Mouse (Mus musculus) mature B cell (primary cell): ENCODE data around the gene Znhit6.

Experiments
- in situ Hi-C: fragments of 300-500 bp; cut with MboI; formaldehyde crosslinking; loops from 2 replicates; pipeline ENCODE4 v1.14.3; 2019

The Znhit6 gene

DNA sequence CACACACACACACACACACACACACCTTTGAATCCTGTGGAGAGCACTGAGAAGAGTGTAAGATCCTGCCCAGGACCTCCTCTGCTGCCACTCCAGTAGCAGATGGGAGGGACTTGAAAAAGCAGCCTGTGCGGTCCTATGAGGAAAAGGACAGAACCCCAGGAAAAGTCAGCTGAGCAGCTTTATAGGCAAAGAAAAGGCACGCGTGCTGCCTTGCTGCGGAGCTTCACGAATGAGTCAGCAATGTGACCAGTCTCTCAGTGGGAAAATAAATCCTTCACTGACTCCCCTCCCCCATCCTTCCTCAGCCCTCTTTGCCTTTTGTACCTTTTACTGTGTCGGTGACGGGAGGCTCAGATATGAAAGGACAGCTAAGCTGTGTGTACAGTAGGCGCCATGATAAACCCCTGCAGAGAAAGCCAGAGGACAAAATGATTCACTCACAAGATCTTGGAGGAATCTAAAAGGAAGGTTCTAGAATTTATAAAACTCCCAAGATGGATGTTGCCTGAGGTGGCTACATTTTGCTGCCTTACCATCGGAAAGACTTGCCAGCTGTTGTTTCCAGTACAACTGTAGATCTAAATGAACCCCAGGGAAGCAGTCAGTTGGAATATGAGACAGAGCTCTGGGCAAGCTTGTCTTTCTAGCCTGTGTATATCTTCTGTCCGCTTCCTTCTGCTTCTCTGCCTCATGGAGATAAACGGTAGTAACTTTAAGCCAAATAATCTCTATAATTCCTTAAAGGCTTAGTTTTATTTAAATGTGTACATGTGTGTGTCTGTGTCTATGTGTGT lies 26.6 kb downstream of the Znhit6 start:
- in situ Hi-C loops: no loop called here

DNA sequence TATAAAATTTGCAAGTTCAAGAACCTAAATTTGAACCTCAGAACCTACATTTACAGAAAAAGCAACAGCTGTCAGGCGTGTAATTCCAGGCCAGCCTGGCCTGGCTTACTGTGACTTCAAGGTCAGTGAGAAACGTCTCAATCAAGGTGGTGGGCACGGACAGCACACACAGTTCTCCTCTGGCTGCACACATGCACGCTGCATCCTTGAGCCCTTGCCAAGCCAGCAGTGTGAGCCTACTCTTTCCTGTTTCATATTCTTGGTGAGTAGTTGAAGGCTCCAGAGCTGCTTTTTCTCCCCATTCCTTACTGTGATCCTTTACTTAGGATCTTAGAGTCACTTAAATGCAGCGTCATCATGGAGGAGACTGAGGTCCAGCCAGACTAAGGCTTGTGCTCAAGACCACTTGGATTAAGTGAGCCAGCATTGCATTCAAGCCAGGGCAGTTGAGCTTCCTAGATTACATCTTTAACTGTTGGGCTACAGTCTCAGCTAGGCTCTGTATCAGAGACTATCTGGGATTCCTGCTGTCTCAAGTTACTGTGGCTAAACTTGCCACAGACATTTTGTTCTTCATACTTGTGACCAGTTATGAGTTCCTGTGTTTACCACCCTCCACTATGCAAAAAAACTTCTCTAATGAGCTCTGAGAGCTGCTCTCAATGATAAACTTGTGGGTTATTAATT lies 29.6 kb downstream of the Znhit6 start:
- in situ Hi-C loops: no loop called here

DNA sequence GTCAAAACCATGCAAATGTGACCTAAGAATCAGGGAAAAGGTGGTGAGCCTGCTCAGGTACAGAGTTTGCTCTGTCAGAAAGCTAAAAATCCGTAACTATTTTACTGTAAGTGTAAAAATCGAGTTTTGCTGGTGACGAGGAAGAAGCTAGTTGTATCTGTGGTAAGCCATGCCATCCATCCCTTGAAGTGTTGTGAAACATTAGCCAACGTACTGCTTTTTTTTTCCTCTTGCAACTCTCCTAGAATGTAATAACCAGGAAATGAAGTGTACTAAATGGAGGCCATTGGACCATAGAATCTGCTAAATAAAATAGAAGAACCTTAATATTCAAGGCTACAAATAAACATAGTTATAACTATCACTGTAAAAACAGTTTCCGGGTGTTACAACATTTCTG lies 32.3 kb downstream of the Znhit6 start:
- in situ Hi-C loops: no loop called here

DNA sequence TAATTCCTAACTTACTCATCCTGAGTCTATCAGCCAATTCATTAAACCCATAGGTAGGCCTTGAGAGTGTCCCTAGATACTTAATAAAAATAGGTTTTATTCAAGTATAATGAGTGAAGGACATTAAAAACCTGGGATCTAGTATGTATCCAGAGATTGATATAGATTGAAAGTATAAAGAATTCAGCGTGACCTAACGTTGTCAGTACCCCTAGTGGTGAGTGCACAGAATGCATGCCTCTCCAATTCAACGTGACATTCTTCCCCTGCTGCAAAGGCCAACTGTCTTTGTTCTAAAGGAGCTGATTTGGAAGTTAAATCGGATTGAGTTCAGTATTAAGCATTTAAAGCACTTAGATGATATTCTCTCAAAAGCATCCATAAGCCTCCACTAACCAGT lies 36.7 kb downstream of the Znhit6 start:
- in situ Hi-C loops: no loop called here

DNA sequence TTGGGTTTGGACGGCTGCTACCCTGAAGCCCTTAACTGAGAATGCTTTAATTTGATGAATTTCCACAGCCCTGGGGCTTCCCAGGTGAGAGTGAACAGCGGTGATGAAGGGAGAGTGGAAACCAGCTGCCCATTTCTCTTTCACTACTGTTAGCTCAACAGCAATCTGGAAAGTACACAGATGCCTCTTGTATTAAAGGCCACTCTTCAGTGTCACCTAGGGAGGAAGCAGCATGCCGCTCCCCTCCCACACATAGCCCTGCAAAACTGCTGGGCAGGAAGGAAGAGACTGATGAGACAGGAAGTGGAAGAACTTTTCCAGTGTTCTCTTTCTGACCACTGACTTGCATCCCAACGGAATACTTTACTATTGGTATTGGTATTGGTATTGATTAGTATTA lies 37.2 kb downstream of the Znhit6 start:
- in situ Hi-C loops: no loop called here

DNA sequence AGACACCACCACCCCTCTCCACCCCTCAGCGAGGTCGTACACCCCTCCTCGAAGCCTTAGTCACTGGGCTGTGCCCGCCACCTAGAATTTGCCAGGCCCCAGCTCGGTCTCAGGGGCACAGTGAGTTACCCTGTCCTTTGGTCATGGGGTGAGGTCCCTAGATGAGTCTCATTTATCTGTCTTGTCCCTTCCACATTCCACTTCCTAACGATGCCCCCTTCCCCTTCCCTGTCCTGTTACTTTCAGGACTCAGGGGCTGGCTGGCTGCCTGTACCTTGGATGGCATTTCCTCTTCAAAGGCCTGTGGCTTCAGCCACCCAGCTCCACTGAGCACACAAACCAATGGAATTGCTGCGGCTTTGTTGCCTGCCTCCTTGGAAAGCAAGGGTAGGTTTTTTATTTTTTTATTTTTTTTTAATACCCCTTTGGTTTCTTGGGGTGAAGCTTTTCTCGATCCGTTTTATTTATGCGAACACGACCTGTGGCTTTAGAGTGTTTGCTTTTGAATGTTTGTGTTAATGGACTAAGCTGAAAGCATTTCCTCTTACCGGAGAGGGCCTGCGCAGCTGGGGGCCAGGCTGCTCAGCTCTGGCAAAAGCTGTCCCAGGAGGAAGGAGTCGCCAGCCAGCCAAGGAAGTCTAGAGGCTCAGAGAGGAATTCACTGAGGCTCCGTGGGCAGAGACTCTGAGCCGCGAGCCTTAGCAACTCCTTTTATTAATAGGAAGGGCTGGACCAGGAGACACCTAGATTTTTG lies 38.5 kb downstream of the Znhit6 start:
- in situ Hi-C loops: no loop called here

DNA sequence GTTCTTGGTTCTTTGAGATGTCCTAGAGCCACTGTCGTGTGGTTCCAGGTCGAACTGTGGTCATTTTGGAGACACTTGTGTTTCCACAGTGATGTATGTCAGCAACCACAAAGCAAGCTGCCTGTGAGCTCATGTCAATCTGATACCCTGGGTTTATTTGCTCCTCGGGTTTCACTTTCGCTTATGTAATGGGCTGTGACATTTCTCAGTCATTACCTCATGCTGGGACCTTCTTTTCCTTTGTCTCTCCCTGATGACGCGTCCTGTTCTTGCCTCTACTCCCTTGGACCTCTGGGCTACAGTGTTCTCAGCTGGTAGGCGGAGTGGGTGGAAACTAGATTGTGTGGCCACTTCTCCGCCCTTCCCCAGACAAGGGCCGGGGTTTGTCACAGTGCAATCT lies 42.3 kb downstream of the Znhit6 start:
- in situ Hi-C loops: no loop called here

DNA sequence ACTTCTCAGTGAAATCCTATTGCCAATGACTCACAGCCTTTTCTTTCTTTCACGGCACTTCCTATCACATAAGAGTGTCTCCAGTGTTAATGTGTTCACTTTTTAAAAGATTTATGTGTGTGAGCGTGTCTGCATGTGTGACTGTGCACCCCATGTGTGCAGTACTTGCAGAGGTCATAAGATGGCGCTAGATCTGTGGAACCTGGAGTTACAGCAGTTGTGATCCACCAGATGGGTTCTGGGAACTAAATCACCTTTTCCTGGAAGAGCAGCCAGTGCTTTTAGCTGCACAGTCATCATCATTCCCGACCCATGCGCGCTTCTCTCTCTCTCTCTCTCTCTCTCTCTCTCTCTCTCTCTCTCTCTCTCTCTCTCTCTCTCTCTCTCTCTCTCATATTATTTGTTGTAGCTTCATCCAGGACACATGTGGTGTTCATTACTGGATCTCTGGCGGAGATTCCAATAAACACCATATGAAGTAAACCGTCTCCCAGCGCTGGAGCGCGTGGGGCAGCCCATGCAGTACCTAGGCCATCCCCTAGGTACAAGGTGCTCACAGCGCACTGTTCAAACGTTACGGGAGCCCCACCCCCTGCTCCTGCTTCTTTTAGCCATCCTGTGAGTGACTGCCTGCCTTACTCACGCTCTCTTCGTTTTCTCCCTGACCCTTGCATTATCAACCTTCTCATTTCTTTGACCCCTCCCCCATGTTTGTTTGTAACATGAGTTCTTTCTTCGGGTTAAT lies 43.8 kb downstream of the Znhit6 start:
- in situ Hi-C loops: no loop called here

DNA sequence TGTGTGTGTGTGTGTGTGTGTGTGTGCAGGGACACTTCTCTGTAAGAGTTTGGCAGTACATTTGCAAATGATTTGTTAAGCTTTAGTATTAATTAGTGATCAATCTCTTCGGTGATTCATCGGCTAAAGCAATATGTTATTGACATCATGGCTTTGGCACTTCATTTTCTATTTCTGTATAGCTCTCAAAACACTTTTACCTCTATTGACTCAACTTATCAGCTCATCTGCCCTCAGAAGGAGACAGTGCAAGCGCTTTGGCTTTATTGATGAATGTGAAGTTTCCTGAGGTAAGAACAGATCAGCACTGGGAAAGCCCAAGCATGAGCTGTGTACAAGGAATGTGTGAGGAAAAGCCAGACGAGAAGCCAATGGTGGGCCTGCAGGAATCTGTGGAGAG lies 45.2 kb downstream of the Znhit6 start:
- in situ Hi-C loops: no loop called here

DNA sequence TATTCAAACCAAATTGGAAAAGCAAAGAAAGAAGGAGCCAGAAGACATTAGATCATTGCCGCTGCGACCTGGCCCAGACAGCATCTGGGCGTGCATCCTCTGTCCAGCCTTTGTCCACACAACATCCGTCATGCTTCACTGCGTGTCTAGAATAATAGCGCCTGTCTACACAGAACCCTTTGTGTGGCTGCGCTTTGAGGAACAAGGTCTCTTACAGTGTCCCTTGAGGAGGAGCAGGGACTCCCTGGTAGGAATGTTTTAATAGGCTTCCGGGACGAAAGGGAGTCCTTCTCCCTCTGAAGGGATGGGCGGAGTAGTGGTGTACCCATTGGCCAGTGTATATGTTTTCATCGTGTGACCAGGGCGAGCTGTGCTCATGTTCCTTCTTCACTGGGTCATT lies 47.0 kb downstream of the Znhit6 start:
- in situ Hi-C loops: no loop called here

DNA sequence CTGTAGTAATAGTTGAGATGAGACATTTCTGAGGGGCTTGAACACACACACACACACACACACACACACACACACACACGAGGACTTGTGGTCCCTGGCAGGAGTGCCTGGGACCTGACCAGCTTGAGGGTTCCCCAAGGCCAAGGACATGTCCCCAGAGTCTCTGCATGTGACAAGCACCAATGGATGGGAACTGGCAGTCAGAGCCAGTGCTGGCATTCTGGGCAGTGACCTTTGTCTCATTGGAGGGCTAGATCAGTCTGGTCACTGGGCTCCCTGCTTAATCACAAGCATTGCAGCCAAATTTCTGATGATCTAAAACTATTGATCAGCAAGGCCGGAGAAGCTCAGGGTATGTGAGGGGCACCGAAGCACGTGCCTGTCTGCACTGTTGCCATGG lies 48.8 kb downstream of the Znhit6 start:
- in situ Hi-C loops: no loop called here

DNA sequence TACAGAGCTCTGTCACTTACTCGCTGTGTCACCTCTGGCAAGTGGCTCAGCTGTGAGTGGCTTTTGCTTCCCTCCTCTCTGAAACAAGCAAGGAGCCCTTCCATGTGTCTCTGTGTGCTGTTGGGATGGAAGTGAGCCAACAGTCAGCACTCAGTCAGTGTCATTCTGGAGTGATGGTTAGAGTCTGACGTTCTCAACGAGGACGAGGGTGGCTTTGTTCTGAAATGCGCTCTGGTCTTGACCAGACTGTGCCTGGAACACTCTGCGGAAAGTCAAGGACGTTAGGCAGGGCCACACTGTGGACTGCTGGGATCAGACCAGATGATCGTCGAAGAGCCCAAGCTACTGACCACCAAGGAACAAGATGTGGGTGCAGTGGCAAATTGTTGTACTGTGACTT lies 49.5 kb downstream of the Znhit6 start:
- in situ Hi-C loops: no loop called here

DNA sequence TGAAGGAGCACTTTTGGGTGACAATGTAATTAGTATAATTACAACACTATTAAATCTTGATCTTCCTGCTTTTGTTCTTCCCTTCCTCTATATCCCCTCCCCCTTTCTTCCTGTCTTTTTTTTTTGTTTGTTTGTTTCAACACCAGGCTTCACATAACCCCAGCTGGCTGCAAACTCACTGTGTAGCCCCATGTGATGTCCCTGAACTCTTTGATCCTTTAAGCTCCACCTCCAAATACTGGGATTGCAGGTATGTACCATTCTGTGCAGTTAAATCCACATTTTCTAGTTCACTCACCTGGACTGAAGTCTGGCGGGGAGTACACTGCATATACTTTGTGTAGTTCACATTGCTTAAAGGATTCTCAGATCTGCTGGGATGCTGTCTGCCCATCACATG lies 50.1 kb downstream of the Znhit6 start:
- in situ Hi-C loops: no loop called here

DNA sequence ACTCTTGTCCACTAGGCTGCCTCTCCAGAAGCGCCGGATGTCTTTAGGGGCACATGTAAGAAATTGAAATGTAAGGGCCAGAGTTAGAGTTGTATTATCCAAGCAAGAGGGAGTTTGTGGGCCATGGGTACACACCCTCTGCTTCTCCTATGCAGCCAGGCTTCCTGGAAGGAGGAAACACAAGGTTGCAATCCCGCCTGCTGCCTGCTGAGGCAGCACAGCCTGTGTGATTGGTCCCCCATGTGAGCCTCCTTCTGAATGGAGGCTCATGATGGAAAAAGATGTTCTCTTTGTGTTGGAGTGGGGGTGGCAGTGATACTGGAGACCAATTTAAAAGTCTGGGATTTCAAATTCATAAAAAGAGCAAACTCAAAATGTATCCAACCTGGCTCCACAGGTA lies 51.8 kb downstream of the Znhit6 start:
- in situ Hi-C loops: no loop called here

DNA sequence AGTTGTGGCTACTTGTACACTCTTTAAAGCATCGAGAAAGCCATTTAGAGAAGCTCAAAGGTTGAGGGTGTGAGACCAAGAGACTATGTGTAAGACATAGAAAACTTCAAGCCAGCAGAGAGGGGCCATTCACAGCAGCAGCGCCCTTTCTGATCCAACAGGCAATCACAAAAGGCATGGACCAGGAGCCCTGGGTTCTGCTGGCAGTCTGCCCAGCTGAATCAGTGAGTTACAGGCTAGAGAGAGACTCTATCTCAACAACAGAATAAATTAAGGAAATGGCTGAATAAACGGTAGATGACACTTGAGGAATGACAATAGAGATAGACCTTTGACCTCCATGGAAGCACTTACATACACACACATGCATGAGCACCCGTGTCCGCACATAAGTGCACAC lies 52.6 kb downstream of the Znhit6 start:
- in situ Hi-C loops: no loop called here

DNA sequence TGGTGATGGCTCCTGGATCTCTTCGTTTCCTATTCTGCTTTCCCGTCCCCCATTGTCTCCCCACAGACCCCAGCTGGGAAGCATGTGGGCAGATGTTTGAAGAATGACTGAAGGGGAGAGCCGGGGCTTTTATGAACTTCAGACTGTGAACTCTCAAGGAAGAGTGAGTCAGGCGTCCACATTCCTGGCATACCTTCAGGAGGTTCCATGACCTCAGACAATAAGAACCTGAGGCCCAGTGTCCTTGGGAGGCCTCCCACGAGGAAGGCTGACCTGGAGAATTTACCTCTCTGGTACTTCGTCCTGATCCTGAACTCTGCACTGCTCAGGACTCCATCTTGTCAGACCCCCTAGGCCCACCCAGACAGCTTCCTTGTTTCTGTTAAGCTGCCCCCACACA lies 56.9 kb downstream of the Znhit6 start:
- in situ Hi-C loops: no loop called here

DNA sequence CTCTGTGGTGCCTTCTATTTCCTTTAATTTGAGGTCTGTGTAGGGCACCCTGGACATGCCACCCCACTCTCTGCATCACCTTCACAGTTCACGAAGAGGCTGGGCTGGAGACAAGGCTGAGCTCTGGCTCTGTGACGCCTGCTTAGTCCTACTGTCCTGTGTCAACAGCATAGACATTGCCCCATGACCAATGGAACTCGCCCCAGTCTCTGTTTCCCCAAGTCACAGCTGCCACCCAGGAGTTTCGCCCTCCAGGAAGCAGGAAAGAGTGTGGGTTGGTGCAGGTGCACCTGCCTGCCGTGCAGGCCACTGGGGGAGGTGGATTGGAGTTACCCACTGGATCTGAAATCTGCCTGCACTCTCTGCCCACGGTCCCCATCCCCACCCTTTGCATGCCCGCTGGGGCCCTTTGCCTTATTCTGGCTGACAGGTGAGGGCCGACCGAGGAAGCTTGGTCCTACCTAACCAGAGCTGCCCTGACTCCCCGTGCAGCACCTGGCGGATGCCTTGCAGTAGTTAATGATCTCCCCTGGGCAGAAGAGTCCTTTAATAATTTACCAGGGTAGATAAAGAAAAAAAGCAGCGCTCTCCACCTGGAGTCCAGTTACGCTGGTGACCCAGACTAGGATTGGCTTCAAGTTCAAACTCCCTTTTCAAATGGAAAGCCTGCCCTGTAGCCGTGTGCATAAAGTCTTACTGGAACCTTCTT lies 58.2 kb downstream of the Znhit6 start:
- in situ Hi-C loops: no loop called here

DNA sequence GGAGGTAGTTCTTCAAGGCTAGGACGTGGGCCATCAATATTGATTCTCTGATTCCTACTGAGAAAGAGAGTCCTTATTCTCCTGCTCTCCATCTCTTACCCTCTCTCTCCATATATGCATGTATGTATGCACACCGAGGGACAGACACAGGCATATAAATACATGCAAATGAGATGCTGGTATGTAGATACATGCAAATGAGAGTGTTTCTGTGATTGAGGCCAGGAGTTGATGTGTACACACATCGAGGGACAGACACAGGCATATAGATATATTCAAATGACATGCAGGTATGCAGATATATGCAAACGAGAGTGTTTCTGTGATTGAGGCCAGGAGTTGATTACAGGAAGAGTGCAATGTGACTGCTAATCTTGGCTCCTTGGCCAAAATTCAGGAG lies 64.2 kb downstream of the Znhit6 start:
- in situ Hi-C loops: no loop called here

DNA sequence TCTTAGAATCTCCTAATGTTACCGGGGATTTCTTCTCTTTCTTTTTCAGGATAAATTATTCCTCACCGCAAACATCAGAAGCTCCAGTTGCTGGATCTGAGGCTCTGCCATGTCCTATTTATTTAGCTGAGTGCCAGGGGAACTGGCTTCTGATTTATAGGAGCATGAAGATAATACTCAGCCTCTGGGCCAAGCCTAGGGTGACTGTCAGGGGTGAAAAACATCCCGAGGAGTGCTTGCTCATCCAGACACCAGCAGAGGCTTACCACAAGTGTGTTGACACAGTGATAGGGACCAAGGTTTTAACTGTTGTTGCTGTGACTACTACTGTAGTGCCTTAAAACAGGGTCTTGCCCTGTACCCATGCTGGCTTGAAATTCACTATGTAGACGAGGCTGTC lies 64.6 kb downstream of the Znhit6 start:
- in situ Hi-C loops: no loop called here

DNA sequence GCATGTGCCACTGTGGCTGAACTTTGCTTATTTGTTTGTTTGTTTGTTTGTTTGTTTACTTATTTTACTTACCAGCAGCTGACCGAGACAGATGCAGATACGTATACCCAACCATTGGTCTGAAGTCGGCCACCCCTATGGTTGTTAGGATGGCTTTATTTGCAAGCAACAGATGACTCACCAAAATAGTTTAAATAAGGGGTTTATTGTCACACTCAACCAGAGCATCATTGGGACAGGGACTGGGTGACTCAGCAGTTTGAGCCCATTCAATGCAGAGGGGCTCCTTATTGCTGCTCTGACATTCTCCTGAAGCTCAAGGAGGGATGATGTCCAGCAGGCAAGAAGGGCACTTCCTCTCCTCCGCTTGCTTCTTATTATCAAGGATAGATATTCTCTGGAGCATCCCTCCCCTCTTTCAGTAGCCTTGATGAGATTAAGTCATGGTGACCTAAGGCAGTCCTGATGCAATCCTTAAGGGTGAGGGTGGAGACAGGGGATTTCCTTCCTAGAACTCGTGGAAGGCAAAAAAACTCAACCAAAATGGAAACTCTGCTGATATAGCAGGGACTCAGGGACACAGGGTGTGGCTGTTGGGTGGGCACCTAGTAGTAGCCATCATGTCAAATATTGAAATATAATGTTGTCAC lies 65.2 kb downstream of the Znhit6 start:
- in situ Hi-C loops: no loop called here

DNA sequence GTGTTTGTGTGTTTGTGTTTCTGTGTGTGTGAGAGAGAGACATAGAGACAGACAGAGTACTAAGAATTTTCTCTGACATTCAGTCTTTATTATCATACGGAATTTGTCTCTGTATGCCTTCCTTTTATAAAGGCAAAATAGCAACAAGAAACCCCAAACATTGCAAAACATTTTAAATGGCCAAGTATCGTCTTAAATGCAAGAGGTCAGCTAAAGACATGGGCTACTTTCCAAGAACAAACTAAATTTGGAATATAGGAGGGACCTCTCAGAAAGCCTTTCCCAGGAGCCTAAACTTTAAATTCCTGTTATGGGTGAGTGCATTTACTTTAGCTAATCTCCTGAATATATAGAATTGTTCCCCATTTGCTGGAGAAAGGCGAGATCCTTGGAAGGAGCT lies 65.9 kb downstream of the Znhit6 start:
- in situ Hi-C loops: no loop called here
